Mouse (Mus musculus): ENCODE measurements around the gene Tnip2.

DNA sequence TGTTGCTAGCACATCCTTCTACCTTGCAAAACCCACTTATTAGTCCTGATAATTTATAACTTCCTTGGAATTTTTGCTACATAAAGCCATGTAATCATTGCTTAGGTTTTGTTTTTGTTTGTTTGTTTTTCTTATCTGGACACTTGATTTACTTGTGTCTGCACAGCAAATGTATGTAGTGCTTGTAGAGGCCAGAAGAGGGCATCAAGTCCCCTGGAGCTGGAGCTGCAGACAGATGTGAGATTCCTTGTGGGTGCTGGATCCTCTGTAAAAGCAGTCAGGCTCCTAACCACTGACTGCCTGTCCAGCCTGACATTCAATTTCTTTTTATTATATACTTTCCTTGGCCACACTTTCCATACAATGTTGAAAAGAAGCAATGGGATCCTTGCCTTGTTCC lies 33.6 kb upstream of the Tnip2 start:
- no peak for TF ChIP-seq CTCF (IDR thresholded peaks at IDR 0.05; ENCODE audit: borderline replicate concordance, control insufficient read depth, extremely low read depth, insufficient read depth, low read length, poor library complexity)
- TF ChIP-seq POLR2A (IDR thresholded peaks at IDR 0.05; ENCODE audit: control insufficient read depth, extremely low read depth, insufficient read depth, low read length, poor library complexity) = no peak
